Mouse (Mus musculus) layer of hippocampus, adult 9-10 months (tissue): ENCODE results near the gene Casq1.

Source experiments
- DNase-seq: peaks from one replicate; pipeline ENCODE4 v3.0.0; 2022; ENCODE audit warnings: low spot score

Casq1 gene

GRCm38 (mm10) chr1:172180881-172181280, 38.8 kb downstream of the Casq1 start:
- no peak for DNase-seq

- no peak for DNase-seq
Measured at GRCm38 (mm10) chr1:172179102-172179501, 40.6 kb downstream of the Casq1 start.

- no peak for DNase-seq
Measured at GRCm38 (mm10) chr1:172177791-172178190, 41.9 kb downstream of the Casq1 start.

- DNase-seq, result no peak
Measured at GRCm38 (mm10) chr1:172173181-172173580, 46.5 kb downstream of the Casq1 start.

GRCm38 (mm10) chr1:172172381-172172780, 47.3 kb downstream of the Casq1 start:
- no peak for DNase-seq

GRCm38 (mm10) chr1:172169809-172170208, 49.9 kb downstream of the Casq1 start:
- DNase-seq, result no peak

GRCm38 (mm10) chr1:172167911-172168310, 51.8 kb downstream of the Casq1 start:
- no peak for DNase-seq

- DNase-seq, result no peak
Measured at GRCm38 (mm10) chr1:172162959-172163358, 56.7 kb downstream of the Casq1 start.

- DNase-seq, result no peak
Measured at GRCm38 (mm10) chr1:172162009-172162408, 57.7 kb downstream of the Casq1 start.

- no peak for DNase-seq
Measured at GRCm38 (mm10) chr1:172160508-172160907, 59.2 kb downstream of the Casq1 start.

GRCm38 (mm10) chr1:172159970-172160369, 59.7 kb downstream of the Casq1 start:
- DNase-seq, result no peak
